8 mouse cellular contexts compared by ENCODE assay signal in genomic region chr16:89765470-89765869, GRCm38 (mm10).
DNase-seq lines count a peak whose midpoint lies in the region; ATAC-seq and TF ChIP-seq lines count a peak whose summit lies in the region.

No protein-coding gene starts in this region.

- ATAC-seq in stomach, postnatal 0 days (ENCODE audit: low FRiP score, low TSS enrichment), result no peak

- H3K4me3 ChIP-seq in stomach, postnatal 0 days (ENCODE audit: low read depth, low read length), result no peak overlapping the region

- peak; percentile 80 for TF ChIP-seq CTCF in stomach, postnatal 0 days (IDR thresholded peaks at IDR 0.05; ENCODE audit: low read depth)

- intact Hi-C loops in left cerebral cortex, postnatal 14 days (cut with DNase I), result loop anchor here (5.0 kb wide), 2 partner anchors 233 to 1393 kb away; no protein-coding TSS in a partner anchor

- DNase-seq in cerebellum, adult 9-10 months, result peak; percentile 38
- no peak for DNase-seq in cerebellum, adult 11-12 months
- DNase-seq in left cerebral cortex, postnatal 14 days (ENCODE audit: low spot score in 2 of 2), result peak; percentile 44 to 68
- DNase-seq in left cerebral cortex, adult 11 months (ENCODE audit: low spot score), result no peak
- peak; percentile 30 for DNase-seq in c-Kit-positive CD71-negative TER-119-negative erythroid progenitor cells, embryonic 14.5 days (ENCODE audit: low read depth)
- peak; percentile 24 to 37 for DNase-seq in kidney, postnatal 4 days
- DNase-seq in stomach, postnatal 0 days (ENCODE audit: low spot score), result no peak
- DNase-seq in ovary, postnatal 10 days (ENCODE audit: low spot score), result no peak

- no peaks in the 10 kb centered on the region for H3K27me3 ChIP-seq in stomach, postnatal 0 days (ENCODE audit: control insufficient read depth, insufficient read depth, low read length)

- no peak overlapping the region for H3K27ac ChIP-seq in stomach, postnatal 0 days (replicated peaks)

- H3K4me2 ChIP-seq in stomach, postnatal 0 days (replicated peaks; ENCODE audit: low read depth), result no peak overlapping the region

- no peaks in the 10 kb centered on the region for H3K4me1 ChIP-seq in stomach, postnatal 0 days (replicated peaks; ENCODE audit: control insufficient read depth, insufficient read depth)

- no peak for TF ChIP-seq EP300 in stomach, postnatal 0 days (optimal IDR thresholded peaks at IDR 0.05)

- WGBS in stomach, postnatal 0 days, result 8% methylated on average over 8 of the region's 8 CpGs

- no peaks in the 10 kb centered on the region for H3K36me3 ChIP-seq in stomach, postnatal 0 days (ENCODE audit: control insufficient read depth, insufficient read depth, low read length)

- H3K9me3 ChIP-seq in stomach, postnatal 0 days (ENCODE audit: control insufficient read depth, low read length), result 0 out of 2 replicates have a peak, but pooled peaks cover 4% of the 10 kb centered on the region

- H3K9ac ChIP-seq in stomach, postnatal 0 days (ENCODE audit: low read length), result no peak overlapping the region

Comparison
In these comparisons a context has a peak if more than half of its experiments do, and no peak if none do; other contexts are left out.
1. DNase-seq: peak in cerebellum, adult 9-10 months (single experiment), left cerebral cortex, postnatal 14 days (2 of 2), c-Kit-positive CD71-negative TER-119-negative erythroid progenitor cells, embryonic 14.5 days (single experiment) and kidney, postnatal 4 days (2 of 2); none in cerebellum, adult 11-12 months (single experiment), left cerebral cortex, adult 11 months (single experiment), stomach, postnatal 0 days (single experiment) and ovary, postnatal 10 days (single experiment).